Mouse (Mus musculus) kidney, postnatal 25 days (tissue): ENCODE results near the gene Ttc30a2.
A peak's percentile ranks its signal among the peaks of the same experiment; 100 is the strongest.
"Not testable (repeated sequence)": the region's sequence is repeated elsewhere in the genome, so short reads cannot be mapped to it uniquely, and the experiment has no call there.

Source experiments
- DNase-seq, 2 experiments: peaks; one replicate each; pipeline ENCODE4 v3.0.0; 2021; ENCODE audit warnings: mixed read lengths in 2 of 2

Gene Ttc30a2

DNA sequence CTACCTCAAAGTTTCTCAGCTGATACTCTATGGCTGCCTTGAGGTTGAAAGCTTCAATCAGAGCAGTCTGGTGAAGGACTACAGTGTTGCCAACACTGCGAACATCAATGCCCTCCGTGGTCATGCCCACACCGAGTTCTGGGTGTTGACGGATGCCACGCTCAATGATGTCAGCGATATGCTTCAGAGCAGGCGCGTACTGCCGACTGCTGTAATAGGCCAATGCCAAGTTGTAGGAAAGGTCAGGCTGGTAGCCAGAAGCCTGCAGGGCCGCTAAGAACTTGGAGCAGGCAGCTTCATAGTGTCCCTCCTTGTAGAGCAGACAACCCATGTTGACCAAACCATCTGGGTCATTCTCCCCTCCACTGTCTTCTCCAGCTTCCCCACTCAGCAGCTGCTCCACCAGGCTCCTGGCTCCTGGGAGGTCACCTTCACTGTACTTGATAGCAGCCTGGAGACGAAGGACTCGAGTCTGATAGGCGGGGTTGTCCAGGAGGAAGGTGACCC lies 3.0 kb upstream of the Ttc30a2 start:
- not testable (repeated sequence) for DNase-seq

DNA sequence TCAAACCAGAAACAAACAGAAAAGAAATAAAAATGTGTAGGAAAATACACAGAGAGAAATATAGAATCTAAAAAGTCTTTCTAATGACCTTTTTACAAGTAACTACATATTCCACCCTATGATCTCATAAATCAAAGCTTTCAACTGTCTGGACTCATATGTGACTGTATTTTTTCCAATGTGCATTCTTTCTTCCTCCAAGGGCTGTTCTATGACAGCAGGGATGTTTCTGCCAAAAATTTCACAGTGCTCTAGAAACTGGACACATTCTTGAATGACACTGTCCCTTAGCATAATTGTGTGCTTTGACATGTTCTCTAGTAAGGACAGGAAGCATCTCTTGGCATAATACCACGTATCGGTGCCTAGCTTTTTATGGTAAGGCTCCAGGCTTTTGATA lies 1.9 kb downstream of the Ttc30a2 start:
- not testable (repeated sequence) for DNase-seq

DNA sequence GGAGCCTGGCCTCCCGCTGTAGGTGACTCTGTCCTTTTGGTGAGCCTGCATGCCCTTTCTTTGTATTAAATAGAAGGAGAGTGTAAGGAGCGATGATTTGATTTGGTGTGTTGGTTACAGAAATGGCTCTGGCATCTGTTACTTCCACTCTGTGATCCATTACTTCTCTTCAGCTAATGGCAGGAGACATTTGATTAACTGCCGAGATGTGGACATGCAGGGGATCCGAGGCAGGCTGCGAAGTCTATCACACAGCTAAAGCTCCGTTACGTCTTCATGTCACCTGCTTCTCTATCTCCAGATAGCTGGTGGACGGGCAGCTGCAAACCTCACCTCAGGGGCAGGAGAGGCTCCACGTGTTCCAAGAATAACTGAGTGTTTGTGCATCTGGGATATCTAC lies 3.8 kb downstream of the Ttc30a2 start:
- DNase-seq, result no peak

DNA sequence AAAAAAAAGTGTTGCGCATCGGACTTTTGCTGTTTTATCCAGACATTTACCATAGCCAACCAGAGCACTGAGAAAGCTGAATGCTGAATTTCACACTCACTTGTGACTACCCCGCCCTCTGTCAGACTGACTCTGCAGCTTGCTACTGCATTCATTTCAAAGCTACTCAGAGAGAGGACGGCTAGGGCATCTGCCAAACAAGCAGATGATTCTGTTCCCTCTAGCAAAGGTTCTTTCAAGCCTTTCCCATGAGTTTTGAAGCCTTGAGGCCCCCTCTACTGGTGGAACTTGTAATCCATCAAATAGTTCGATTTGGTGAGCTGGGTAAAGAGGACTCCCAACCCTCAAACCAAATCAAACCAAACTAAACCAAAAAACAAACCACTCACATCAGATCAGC lies 13.0 kb downstream of the Ttc30a2 start:
- DNase-seq, result peak; percentile 43 to 68

DNA sequence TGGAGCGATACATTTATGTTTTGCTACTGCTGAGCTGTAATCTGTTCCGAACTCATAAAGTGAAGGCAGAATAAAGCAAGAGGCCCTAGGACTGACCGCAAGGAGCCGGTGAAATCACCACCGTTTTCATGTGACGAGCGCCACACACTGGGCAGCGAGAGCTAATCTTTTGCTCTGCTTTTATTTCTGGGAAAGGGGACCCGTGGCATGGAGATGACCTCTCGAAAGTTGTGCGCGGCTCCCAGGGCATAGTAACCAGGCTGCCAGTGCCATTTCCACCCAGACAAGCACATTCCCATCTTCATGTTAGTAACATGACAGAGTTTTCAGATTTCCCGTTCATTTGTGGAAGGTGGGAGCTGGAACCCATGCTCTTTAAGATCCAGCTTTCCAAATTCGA lies 13.5 kb downstream of the Ttc30a2 start:
- DNase-seq, result peak; percentile 67 to 68

DNA sequence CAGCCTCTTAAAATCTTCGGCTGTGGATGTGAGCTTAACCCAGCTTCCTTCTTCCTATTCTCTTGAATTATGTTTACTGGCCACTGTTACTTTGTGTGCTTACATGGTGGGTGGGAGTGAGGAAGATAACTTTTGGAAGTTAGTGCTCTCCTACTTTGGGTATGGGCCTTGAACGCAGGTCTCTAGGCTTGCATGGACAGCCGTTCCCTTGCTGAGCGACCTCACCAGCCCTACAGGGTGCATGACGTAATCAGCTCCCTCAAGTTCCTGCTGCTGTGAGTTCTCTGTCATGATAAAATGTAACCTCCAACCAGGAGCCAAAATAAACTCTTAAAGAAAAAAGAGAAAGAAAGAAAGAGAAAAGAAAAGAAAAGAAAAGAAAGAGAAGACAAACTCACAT lies 13.9 kb downstream of the Ttc30a2 start:
- DNase-seq, result peak in 1 of 2 experiments; percentile 41

DNA sequence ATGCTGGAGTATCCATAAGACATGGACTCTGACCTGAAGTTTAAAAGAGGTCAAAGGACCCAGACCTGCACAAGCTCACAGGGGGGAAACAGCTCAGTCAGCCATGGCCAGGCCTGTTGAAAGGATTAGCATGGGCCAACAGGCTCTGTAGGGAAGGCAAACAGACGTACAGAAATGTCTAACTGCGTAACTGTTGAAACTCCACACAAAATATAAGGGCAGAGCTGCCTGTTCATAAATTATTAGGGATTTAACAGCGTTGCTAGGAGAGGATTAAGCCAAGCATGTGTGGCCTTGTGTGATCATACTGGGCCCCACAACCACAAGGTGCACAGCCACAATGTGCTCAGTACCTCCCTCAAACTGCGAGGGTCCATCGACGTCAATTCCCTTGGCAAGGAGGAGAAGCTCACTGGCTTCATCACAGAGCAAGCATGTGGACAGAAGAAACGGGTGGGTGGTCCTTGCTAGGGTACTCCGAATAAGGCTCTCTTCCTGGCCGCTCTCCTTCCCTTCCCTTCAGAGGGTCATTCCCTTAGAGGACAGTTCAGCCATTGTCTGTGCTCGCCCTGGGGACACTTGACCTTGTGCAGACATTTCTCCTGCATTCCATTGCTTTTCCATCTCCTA lies 14.6 kb downstream of the Ttc30a2 start:
- no peak for DNase-seq

DNA sequence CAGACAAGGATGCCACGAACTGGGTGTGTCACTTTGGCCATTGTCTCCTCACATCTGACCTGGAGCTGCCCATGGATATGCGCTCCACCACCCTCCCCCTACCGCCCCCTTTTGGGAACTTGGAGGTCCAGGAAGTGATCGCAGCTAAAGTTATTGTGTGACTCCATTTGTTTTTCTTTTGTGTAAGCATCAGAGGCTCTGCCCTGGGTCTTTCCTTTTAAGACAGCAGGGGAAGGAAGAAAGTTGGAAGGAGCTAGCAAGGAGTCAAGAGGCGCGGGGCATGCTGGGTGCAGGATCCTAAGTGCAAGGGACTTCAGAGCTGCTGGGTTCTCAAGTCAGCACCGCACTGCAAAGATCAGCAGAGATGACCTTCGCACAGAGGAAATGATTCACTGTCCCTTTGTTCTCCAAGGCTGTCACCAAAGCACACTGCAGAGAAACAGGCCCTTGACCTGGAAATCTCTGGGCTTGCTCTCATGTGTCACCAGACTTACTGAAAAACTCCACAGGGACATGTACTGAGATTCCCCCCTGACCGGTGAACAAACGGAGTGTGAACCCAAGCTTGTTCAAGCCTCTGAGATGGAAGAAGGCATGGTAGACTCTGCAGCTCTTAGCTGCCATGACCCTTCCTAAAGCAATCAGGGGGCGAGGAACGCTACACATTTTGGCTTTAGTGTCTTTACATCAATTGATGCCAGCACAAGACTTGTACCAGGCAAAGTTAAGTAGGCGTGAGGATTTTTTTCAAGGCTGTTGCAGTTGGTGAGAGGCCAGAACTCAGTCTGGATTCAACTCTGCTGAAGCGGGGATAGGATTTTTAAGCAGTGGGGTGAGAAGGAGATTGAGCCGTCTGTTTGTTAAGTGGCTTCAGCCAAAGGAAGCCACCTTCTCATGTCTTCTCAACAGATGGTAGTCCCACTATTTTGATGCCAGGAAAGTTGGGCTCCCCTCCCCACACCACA lies 17.3 kb downstream of the Ttc30a2 start:
- DNase-seq, result peak; percentile 32 to 66

DNA sequence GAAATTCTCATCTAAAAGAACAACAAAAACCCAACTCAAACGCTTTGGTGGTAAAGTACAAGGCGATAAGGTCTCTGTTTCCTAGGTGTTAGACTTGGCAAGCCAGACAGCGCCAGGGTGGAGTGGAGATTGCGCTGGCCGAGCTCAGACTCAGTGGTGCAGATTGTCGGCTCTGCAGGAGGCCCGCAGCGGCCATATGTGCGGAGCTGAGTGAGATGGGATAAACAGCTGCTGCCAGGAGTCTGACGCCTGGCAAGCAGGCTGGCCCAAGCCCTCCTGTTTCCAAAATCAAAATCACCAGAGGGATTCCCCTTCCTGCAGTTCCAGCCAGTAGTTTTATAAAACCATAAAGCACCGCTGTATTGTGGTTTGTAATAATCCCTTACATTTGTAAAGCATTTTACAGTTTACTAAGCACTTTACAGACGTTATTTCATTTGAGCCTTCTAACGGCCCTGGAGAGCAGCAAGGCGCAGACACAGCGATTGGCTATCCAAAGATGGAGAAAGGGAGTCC lies 18.1 kb downstream of the Ttc30a2 start:
- no peak for DNase-seq

DNA sequence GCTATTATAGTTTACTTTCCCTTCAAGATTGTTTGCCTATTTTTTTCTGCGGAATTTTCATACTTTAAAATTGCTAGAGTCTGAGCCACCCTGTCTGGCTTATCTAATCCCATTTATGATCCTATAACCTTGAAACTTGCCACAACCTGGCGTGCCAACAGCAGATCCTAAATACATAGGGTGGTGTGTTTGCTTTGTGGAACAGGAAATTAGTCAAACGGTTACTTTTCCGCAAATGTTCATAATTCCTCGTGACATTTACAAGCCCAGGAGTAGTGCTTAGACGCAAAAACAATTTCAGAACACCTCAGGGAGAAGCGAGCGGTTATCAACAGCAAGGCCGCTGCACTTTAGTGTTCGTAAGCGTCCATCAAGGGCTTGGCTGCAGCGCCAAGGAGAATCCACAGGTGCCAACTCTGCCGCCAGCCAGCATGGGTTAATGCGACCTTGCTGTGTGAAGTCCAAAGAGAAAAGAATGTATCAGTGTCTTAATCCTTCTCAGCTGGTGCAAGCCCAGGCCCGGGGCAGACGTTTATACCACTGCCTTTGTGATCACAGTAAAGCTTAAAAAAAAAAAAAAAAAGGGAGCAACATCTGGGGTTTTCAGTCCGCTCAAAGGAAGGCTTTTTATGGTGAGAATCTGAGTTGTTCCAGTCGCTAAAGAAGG lies 18.7 kb downstream of the Ttc30a2 start:
- DNase-seq, result no peak

DNA sequence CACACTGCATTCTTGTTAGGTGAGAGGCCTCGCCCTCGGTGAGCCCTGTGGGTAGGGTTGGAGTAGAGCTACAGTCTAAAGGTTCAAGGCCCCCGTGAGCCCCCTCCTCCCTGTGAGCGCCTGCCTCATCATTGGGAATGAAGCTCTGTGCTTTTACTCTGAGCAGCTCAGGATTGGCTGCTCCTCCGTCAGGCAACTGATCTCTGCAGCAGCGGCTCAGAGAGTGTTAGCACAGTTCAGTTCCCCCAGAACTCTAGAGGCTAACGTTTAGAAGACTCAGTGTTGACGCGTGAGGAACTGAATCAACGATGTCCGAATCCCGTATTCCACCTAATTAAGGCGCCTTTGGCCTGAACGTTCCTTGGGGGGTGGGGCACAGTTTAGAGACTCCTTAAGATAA lies 22.3 kb downstream of the Ttc30a2 start:
- DNase-seq, result no peak

DNA sequence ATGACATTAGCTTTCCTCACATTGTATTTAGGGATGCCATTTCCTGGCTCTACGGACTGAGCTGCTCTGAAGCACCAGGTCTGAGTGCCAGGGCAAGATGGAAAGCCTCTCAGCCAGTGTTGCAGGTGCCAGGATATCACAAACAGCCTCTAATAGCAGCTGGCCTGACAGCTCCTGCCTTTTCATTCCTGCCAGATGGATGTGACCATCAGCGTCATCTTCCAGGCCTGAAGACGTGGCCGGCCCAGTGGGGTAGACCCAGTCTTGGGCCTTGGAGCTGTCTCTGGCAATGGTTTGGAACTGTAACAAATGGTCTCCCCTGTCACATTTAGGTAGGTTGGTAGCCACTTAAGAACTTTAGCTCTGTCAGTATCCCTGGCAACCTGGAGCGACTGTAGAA lies 24.6 kb downstream of the Ttc30a2 start:
- DNase-seq, result no peak

DNA sequence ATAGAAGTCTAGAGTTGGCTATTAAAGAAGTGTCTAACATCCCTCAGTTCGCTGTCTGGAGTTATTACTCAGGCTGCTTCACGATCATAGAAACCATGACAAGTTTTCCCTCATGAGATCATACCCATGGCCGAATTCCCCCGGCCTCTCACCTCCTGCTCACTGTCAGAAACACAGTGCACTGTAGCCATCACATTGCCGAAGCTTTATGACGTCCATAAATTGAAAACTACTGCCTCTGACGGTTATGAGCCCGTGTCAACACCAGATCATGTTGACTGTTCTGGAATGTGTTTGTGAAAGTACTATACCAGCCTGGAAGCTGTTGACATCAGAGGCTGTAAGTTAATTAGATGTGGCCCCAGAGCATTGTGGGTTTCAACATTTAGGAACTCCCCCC lies 27.3 kb downstream of the Ttc30a2 start:
- no peak for DNase-seq

DNA sequence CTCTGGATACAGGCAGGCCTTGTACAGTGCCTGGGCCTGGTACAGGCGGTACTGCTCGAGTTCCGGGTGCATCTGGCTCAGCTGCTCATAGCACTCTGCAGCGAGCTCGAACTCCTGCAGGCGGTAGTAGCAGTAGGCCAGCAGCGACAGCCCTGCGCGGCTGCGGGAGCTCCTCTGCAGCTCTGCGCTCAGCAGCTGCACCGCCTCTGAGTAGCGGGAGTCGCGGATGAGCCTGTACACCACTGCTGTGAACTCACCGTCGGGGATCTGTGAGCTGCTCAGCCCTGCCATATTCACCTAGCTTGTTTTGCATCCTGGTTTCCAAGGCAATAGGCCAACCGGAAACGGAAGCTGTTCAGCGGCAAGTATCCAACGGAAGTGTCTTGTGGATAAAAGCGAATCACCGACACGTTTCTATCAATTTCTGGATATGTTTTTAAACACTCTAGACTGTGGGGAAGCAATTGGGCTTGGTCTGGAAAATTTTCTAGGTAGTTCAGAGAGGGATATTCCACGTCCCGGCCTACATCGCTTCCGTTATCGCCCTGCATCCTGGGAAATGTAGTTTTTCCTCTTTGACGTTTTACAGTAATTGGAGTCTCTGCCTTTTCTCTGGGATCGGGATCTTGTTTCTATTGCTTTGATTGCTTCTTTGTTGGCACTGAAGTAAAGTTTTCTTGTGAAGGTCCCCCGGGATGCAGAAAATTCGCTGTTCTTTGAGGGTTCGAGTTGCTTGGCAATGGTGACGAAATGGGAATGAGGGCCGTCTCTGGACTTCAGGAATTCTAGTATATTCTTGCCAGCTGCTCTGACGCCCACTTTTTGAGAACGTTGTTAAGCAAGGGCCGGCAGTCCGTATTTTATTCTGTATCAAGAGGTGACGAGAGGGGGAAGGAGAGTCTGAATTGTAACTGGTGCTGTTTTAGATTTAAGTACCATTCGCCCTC lies 39.6 kb downstream of the Ttc30a2 start, which contains the start of gene Ttc30b:
Gene Ttc30b, minus strand, starts transcription at position 469 of the 947 bp plus-strand sequence.
- peak; percentile 82 to 85 for DNase-seq

DNA sequence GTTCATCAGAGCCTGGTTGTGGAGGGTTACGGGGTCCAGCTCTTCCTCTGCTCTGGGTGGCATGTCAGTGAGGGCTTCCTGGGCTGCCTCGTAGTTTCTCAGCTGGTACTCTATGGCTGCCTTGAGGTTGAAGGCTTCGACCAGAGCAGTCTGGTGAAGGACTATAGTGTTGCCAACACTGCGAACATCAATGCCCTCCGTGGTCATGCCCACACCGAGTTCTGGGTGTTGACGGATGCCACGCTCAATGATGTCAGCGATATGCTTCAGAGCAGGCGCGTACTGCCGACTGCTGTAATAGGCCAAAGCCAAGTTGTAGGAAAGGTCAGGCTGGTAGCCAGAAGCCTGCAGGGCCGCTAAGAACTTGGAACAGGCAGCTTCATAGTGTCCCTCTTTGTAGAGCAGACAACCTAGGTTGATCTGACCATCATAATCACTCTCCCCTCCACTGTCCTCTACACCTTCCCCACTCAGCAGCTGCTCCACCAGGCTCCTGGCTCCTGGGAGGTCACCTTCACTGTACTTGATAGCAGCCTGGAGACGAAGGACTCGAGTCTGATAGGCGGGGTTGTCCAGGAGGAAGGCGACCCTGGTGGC lies 40.4 kb downstream of the Ttc30a2 start:
- DNase-seq, result not testable (repeated sequence)

DNA sequence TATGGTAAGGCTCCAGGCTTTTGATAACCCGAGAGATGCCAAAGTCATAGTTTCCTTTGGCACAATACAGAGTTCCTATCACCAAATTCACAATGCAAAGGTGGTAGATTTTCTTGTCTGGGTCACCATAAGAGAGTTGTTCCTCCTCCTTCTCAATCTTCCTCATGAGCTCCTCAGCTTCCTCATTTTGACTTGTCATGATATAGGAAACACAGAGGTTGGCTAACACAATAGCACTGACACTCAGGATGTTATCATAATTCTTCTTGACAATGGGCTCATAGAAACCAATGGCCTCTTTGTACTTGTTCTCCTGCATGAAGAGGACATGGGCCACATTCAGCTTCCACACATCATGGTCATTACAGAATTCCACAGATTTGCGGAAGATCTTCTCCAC lies 41.3 kb downstream of the Ttc30a2 start:
- DNase-seq, result not testable (repeated sequence)

DNA sequence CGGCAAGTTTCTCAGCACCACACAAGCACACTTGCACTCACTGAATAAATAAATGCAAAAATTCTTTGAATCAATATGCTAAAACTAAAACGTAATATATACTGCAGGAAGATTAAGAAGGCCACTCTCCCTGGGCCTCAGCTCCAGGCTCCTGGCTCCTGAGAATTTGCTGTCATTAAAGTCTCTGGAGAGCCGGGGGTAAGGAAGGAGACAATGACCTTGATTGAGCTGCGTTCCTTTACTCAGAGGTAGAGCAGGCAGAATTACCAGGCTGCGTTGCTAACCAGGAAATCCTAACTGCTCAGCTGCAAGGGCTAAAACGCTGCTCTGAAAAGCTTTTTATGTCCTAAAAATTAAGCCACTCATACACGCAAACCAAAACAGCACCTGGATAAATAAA lies 44.4 kb downstream of the Ttc30a2 start:
- no peak for DNase-seq

DNA sequence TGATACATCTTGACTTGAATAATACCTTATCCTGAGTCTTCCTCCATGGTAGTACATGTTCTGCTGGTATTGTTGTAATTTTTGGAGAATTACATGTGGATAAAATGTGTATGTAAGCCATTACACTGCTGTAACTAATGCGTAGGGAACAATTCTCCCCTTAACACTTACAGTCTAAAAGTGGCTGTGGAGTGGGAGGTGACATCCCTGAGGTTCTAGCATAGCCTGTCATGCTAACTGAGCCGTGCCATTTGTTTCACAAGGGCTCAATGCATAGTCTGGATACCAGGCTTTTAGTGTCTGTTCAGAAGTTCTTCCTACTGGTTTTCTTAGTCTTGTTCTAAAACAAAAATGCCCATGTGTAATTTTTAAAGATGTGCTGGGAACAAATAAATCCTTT lies 47.0 kb downstream of the Ttc30a2 start:
- no peak for DNase-seq

DNA sequence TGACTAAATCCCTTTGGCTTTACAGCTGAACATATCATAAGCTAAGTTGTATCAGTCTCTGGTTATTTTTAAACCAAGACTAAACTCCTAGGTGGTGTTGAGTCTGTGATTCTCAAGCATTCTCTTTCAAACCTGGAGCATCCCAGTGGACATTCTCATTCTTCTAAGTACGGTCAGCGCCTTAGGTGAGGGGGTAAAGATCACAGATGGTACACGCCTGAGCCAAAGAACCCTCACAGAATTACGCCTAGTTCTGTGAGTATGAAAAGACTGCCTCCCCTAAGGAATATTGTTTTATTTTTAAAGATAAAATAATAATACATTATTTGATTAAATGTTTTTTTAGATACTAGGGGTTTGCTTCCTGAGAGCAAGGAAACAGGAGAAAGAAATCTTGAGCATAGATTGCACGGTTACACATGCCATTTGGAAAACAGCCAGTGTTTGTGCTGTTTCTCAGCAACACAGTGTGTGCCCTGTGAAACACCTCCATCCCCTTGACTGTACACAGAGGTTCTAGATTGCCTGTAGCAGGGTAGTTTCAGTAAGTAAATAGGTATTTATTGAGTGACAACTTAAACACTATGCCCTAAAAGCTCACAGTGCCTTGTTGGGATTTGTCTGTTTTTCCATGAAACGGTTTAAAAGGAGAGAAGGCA lies 48.1 kb downstream of the Ttc30a2 start:
- no peak for DNase-seq

DNA sequence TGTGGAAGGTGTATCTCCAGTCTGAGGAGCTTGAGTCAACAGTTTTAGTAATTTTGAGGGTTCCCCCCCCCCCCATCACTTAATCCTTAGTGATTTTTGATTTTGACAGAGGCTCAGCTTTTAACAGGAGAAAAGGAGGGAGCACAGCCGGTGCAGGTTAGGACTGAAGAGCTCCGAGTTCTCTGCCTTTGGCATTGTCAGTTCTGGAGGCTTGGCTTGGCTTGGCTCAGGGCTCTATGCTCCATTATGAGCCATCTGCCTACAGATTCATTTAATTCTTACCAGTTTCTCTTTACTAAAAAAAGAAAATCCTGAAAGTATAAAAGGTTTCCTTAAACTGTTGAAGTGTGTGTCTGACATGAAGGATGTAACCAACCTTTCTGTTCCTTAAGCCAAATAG lies 48.8 kb downstream of the Ttc30a2 start:
- DNase-seq, result no peak

DNA sequence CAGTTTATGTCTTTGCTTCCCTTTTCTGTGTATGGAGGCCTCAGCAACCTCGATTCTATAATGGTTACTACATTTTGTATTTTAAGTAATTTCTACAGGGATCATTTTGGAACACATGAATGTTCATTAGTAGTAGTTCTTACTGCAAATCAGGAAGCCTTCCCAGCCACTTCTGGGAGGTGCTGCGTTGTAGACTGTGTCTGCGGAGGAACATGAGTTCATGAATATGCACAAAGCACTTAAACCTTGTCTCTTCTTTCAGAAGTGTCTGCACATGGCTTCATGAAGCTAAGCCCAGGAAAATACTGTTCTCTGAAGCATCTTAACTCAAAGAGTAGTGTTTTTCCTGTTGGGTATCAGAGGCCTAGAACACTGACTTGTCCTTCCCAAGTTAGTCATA lies 50.0 kb downstream of the Ttc30a2 start:
- no peak for DNase-seq
